Mouse (Mus musculus): Measurements from ENCODE around the gene Nckap5. TPM values are rescaled to one million over a fixed set of nuclear protein-coding genes. Genes with fewer than 3 reads are reported as not detected.

Gene Nckap5
- polyA plus RNA-seq, 2 experiments: 0.31 to 1.3 TPM

DNA sequence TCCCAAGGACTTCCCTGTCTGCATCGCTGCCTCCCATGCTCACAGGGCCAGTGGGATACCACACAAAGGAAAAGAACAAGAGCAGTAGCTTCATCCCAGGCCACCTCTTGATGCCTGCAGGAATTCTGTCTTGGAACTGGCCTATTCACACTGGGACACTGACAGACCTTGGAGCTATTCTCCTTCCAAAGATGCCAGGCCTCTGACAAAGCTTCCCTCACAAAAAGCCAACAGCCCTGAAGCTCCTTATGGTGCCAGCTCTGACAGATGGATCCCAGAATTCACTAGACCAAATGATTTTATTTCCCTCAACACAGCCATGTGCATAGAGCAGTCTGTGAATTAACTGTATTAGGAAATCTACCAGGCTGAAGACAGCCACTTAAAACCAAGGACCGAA lies 143.9 kb downstream of the Nckap5 start:
- no peak for ATAC-seq (ENCODE audit: insufficient read depth)
- Histone ChIP-seq H3K4me1 (replicated peaks; ENCODE audit: control insufficient read depth in 2 of 2, insufficient read depth in 2 of 2, low read length in 1 of 2) (no peaks in the 10 kb centered on the region; a peak in 1 of 4 replicates), H3K9me3 (ENCODE audit: control insufficient read depth, low read length) (no peaks in the 10 kb centered on the region), H3K27me3 (ENCODE audit: control insufficient read depth, insufficient read depth, low read length) (no peaks in the 10 kb centered on the region), H3K4me3 (ENCODE audit: insufficient read depth in 1 of 2, low read depth in 2 of 2, low read length in 2 of 2) (no peak overlapping the region), H3K27ac (no peak overlapping the region), H3K9ac (replicated peaks) (no peak overlapping the region), H3K4me2 (ENCODE audit: low read depth) (no peak overlapping the region), H3K36me3 (replicated peaks; ENCODE audit: control insufficient read depth, insufficient read depth, low read depth) (no peaks in the 10 kb centered on the region)
- TF ChIP-seq EP300 (IDR thresholded peaks at IDR 0.05; ENCODE audit: low read depth) (no peak), CTCF (IDR thresholded peaks at IDR 0.05; ENCODE audit: low read depth) (no peak)
- no peak for DNase-seq (ENCODE audit: low read depth in 3 of 3, low spot score in 3 of 3)
- 80% methylated on average over 2 of the region's 2 CpGs for WGBS (ENCODE audit: insufficient replicate concordance)

DNA sequence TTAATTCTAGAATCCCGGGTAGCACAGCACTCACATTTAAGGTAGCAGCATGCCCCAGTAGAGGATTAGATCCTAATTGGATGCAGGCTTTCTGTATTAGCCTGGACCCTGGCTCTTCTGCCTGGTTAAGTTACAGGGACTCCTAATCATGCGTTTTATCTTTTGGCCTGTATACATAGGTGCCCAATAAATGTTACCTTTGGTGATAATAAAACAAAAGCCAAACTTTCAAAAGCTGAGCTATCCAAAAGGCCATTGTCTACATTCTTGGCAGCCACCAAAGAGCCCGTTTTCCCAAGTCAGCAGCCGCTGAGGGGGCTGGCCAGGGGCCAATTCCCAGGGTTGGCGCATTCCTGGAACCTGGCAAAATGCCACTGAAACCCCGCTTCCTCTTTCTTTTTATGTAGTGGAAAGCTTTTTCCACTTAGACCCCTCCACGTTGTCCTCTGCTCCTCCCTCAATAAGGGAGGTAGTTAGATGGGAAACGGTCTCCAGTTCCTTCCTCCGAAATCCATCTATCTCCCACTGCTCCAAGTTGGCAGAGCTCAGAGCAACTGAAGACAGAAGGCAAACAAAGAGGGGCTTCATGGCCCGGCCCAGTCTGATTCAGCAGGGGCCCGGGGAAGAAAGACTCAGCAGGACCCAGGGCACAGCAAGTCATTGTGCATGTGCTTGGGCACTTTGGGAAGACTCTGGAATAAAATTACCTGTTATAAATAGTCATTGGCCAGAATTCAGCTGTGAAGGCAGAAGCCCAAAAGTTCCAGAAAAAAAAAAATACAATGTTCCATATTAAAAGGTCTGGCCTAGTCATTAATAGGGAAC lies 146.8 kb downstream of the Nckap5 start:
- H3K9ac ChIP-seq (replicated peaks): no peak overlapping the region
- DNase-seq (ENCODE audit: low read depth in 3 of 3, low spot score in 3 of 3): no peak
- WGBS (ENCODE audit: insufficient replicate concordance): 49% methylated on average over 11 of the region's 11 CpGs

DNA sequence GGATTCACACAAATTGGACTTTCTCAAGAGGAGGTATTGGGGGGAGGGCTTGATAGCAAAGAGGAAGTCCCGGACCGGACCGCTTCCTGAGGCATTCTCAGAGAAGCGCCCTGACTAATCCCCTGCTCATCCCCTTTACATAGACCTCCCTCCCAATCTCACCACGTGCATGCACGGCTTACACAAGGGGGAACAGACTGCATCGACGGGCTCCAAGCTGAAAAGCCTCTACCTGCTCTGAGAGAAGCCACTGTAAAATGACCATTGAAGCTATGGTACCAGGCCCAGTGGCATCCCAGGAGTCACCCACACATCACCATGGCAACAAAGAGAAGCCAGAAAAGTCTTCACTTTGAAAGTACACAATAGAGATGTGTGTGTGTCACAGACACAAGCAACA lies 148.8 kb downstream of the Nckap5 start:
- no peak overlapping the region for H3K27ac ChIP-seq
- no peaks in the 10 kb centered on the region; a peak in 1 of 4 replicates for H3K4me1 ChIP-seq (replicated peaks; ENCODE audit: control insufficient read depth in 2 of 2, insufficient read depth in 2 of 2, low read length in 1 of 2)
- 11% methylated on average over 8 of the region's 8 CpGs for WGBS (ENCODE audit: insufficient replicate concordance)
- no peak for TF ChIP-seq EP300 (IDR thresholded peaks at IDR 0.05; ENCODE audit: low read depth)
- no peak for TF ChIP-seq CTCF (IDR thresholded peaks at IDR 0.05; ENCODE audit: low read depth)
- DNase-seq (ENCODE audit: low read depth in 3 of 3, low spot score in 3 of 3): no peak
- no peaks in the 10 kb centered on the region for H3K27me3 ChIP-seq (ENCODE audit: control insufficient read depth, insufficient read depth, low read length)
- no peak overlapping the region for H3K9ac ChIP-seq (replicated peaks)
- H3K9me3 ChIP-seq (ENCODE audit: control insufficient read depth, low read length): no peaks in the 10 kb centered on the region
- no peak overlapping the region for H3K4me2 ChIP-seq (ENCODE audit: low read depth)
- H3K36me3 ChIP-seq (replicated peaks; ENCODE audit: control insufficient read depth, insufficient read depth, low read depth): no peaks in the 10 kb centered on the region
- ATAC-seq (ENCODE audit: insufficient read depth): no peak
- no peak overlapping the region for H3K4me3 ChIP-seq (ENCODE audit: insufficient read depth in 1 of 2, low read depth in 2 of 2, low read length in 2 of 2)

More for the DNA sequence above, 146.8 kb downstream of the Nckap5 start:
- Histone ChIP-seq H3K27ac (no peak overlapping the region), H3K4me3 (ENCODE audit: insufficient read depth in 1 of 2, low read depth in 2 of 2, low read length in 2 of 2) (no peak overlapping the region), H3K27me3 (ENCODE audit: control insufficient read depth, insufficient read depth, low read length) (no peaks in the 10 kb centered on the region), H3K4me2 (ENCODE audit: low read depth) (no peak overlapping the region), H3K9me3 (ENCODE audit: control insufficient read depth, low read length) (no peaks in the 10 kb centered on the region), H3K36me3 (replicated peaks; ENCODE audit: control insufficient read depth, insufficient read depth, low read depth) (no peaks in the 10 kb centered on the region), H3K4me1 (replicated peaks; ENCODE audit: control insufficient read depth in 2 of 2, insufficient read depth in 2 of 2, low read length in 1 of 2) (no peaks in the 10 kb centered on the region; a peak in 1 of 4 replicates)
- ATAC-seq (ENCODE audit: insufficient read depth): no peak
- TF ChIP-seq EP300 (IDR thresholded peaks at IDR 0.05; ENCODE audit: low read depth) (no peak), CTCF (IDR thresholded peaks at IDR 0.05; ENCODE audit: low read depth) (no peak)

DNA sequence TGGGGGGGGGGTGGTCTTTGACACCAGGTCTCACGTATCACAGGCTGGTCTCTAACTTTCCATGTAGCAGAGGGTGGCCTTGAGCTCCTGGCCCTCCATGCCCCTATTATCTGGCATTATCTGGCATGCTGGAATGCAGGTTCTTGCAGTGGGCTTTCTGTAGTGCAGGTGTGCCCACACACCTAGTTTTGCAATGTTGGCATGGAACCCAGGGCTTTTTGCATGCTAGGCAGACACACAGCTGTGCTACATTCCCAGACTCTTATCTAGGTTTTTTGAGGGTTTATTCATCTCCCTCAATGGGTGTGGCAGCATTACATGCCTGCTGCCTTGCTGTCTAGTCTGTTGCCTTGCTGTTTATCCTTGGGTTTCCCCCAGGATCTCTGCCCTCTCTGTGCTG lies 151.3 kb downstream of the Nckap5 start:
- Histone ChIP-seq H3K9me3 (ENCODE audit: control insufficient read depth, low read length) (no peaks in the 10 kb centered on the region), H3K4me1 (replicated peaks; ENCODE audit: control insufficient read depth in 2 of 2, insufficient read depth in 2 of 2, low read length in 1 of 2) (no peaks in the 10 kb centered on the region; a peak in 1 of 4 replicates), H3K36me3 (replicated peaks; ENCODE audit: control insufficient read depth, insufficient read depth, low read depth) (no peaks in the 10 kb centered on the region), H3K4me3 (ENCODE audit: insufficient read depth in 1 of 2, low read depth in 2 of 2, low read length in 2 of 2) (no peak overlapping the region), H3K27me3 (ENCODE audit: control insufficient read depth, insufficient read depth, low read length) (no peaks in the 10 kb centered on the region), H3K27ac (no peak overlapping the region), H3K9ac (replicated peaks) (no peak overlapping the region), H3K4me2 (ENCODE audit: low read depth) (no peak overlapping the region)
- no peak for ATAC-seq (ENCODE audit: insufficient read depth)
- TF ChIP-seq CTCF (IDR thresholded peaks at IDR 0.05; ENCODE audit: low read depth) (no peak), EP300 (IDR thresholded peaks at IDR 0.05; ENCODE audit: low read depth) (no peak)
- no peak for DNase-seq (ENCODE audit: low read depth in 3 of 3, low spot score in 3 of 3)
- WGBS (ENCODE audit: insufficient replicate concordance): 63% methylated on average over 1 of the region's 1 CpGs

DNA sequence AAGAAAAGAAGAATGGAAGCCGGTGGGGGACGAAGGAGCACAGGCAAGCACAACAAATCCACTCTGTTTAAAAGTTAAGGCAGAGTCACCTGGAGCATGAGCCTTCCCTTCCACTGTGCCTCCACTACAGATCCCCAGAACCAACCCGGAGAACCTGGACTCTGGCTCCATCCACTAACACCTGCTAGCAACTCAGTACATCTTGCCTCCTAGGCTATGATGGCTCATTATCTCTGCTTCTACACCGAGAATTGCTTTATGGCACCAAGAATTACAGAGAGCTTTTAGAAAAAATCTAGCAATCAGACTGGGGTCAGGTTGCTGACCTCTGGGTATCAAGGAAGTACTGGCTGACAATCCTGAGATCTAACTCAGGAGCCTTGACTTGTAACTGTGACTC lies 153.3 kb downstream of the Nckap5 start:
- Histone ChIP-seq H3K27me3 (ENCODE audit: control insufficient read depth, insufficient read depth, low read length) (no peaks in the 10 kb centered on the region), H3K4me3 (ENCODE audit: insufficient read depth in 1 of 2, low read depth in 2 of 2, low read length in 2 of 2) (no peak overlapping the region), H3K9ac (replicated peaks) (no peak overlapping the region), H3K9me3 (ENCODE audit: control insufficient read depth, low read length) (no peaks in the 10 kb centered on the region), H3K4me2 (ENCODE audit: low read depth) (no peak overlapping the region), H3K27ac (no peak overlapping the region), H3K36me3 (replicated peaks; ENCODE audit: control insufficient read depth, insufficient read depth, low read depth) (no peaks in the 10 kb centered on the region), H3K4me1 (replicated peaks; ENCODE audit: control insufficient read depth in 2 of 2, insufficient read depth in 2 of 2, low read length in 1 of 2) (no peaks in the 10 kb centered on the region; a peak in 1 of 4 replicates)
- TF ChIP-seq CTCF (IDR thresholded peaks at IDR 0.05; ENCODE audit: low read depth) (no peak), EP300 (IDR thresholded peaks at IDR 0.05; ENCODE audit: low read depth) (no peak)
- DNase-seq (ENCODE audit: low read depth in 3 of 3, low spot score in 3 of 3): no peak
- no peak for ATAC-seq (ENCODE audit: insufficient read depth)
- WGBS (ENCODE audit: insufficient replicate concordance): 32% methylated on average over 4 of the region's 4 CpGs

Measured in liver, embryonic 14.5 days (tissue).